Mouse (Mus musculus) gastrocnemius, adult 18-20 months (tissue): Measurements from ENCODE around the gene Insc. TPM values are rescaled to one million over a fixed set of nuclear protein-coding genes. Genes with fewer than 3 reads are reported as not detected.

ENCODE experiments used
- DNase-seq: peaks from one replicate; pipeline ENCODE4 v3.0.0; 2021; ENCODE audit warnings: low spot score
- total RNA-seq, 2 experiments: library from RNA; stranded (reverse); gene quantifications; 2 replicates each; pipeline ENCODE4 v1.2.3; 2021

The Insc gene
- total RNA-seq, 2 experiments from 2014 or later = 0.64 to 1.5 TPM

DNA sequence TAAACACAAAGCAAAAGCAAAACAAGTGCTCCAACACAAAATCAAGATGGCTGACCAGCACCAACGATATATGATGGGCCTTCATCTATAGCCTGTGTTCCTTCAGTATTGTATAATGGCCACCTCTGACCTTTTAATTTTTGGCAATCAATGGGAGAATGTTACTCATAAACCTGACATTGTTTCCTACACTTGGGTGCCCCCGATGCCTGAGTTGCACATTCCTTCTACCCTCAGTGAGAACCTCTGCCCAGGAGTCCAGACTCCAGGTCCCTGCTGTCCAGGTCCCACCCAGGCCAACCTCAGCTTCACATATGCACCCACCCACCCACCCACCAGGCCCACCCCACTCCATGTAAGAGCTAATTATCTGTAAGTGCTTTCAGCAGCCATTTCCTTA, 79.2 kb downstream of the Insc start:
- DNase-seq = no peak

DNA sequence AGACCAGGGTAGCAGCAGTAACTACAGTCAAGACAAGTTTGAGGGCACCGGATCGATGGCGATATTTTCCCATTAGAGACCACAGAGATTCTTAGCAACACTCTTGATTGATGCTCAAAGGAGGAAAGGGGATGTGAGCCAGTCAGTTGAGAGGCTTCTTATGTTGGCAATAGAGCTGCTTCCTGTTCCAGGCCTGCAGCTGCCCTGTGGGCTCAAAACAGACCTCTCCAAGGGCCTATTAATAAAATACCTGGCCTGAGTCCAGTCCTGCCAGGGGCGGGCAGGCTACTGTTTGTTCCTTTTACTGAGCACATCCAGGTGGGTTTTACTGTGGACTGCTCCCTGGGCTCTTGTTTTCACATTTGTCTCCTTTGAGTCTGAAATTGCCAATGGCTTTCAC, 83.9 kb downstream of the Insc start:
- peak; percentile 3 for DNase-seq

DNA sequence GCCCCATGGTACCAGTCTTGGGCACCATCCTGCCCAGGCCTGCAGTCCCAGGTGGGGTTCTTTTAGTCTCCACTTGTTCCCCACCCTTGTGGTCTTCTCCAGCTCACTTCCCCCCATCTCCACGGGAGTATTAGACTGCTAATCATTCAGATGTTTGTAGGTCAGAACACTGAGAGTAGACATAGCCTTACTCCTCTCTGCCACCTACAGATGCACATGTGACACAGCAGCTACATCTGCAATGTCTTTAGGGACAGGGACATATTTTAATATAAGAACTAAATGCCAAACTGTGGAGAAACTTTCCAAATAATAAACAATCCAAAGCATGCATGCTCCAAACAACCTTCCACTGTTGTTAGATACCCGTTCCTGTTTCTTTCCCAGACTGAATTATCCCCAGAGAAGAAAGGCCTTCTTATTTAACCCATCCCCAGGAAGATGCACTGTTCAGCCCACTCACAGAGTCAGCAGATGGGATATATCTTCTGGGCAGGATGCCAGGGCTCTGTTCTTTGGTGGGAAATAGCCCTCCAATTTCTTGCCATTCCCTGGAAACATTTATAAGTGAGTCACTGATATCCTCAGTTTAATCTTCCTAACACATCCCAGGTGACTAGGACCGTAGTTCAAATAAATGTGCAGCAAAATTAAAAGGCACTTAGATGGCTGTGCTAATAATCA, 88.9 kb downstream of the Insc start:
- DNase-seq = no peak

DNA sequence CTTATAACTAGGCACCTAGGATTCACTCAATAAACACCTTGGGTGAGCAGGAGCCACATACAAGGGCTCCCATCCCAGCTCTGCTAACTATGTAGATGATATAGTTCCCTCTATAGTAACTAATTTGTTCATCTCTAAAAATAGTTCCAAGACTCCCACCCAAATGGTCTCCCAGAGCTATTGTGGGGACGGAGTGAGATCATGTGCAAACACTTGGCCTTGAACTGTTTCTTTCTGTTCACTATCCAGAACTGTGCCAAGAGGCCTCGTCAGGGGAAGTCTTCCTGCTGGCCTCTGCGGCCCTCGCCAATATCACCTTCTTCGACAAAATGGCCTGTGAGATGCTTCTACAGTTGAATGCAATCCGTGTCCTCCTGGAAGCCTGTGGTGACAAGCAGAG, 91.0 kb downstream of the Insc start:
- no peak for DNase-seq

DNA sequence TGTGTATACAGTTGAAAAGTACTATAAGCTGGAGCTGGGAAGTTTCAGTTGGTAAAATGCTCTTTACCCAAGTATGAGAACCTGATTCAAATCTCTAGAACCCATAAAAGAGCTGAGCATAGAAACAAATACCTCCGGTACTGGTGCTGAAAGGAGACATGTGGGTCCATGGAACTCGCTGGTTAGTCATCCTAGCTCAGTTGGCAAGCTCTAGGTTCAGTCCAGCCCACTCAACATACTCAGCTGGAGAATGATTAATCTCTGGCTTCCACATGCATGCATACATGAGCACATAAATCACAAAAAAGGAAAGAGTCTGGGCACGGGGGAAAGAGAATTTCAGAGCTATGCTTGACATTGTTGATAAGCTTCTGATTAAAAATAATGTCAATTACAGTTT, 93.8 kb downstream of the Insc start:
- no peak for DNase-seq

DNA sequence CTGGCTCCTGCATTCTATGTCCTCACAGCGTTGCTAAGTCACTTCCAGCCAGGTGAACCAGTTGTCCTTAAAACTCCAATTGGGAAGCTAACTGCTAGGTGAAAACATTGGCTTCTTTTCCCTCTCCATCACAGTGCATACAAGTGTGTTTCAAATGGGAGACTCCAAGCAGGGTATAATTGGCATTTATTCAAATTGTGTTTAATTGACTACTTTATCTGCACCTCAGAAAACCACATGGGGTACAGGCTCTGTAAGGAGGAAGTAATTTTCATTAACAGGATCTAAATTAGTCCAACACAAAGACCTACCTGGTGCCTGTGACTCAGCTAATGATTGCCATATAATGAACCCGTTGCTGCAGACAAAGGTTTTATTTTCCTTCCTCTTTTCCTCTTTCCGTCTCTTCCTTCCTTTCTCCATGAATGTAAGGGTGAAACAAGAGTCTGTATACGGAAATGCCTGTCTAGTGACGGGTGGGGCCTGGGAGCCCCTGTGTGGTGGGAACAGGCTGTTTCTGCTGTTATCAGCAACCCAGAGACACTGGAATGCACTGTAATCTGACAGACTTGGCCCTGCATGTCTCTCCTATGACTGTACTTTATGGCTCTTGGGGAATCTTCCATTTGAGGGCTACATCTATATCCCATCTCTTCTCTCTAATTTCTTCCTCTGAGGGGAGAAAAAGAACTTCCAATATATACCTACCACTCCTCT, 96.7 kb downstream of the Insc start:
- DNase-seq = no peak

DNA sequence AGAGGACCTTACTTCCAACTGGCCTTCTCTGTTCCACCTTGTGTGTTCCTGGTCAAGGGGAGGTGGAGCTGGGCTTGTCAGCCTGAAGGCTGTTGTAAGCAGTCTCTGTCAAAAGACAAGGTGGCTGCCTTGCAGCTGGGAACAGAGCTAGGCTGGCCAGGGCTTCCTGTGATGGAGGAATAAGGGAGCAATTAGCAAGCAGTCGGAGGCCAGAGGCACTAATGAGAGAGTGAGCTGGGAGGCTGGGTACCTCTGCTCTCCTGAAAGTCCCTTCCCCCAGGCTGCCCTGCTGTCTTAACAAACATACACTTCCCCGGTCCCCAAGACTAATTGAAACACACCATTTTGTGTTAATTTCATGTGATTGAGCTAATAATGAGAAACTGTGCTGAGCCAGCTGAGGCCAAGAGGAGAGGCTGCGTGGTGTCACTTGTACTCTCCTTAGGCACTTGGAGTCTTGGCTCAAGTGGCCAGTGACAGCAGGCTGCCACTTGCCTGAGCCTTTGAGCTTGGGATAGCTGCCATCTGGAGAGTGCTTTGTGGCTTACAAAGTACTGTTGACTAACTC, 99.2 kb downstream of the Insc start:
- DNase-seq = peak; percentile 17

DNA sequence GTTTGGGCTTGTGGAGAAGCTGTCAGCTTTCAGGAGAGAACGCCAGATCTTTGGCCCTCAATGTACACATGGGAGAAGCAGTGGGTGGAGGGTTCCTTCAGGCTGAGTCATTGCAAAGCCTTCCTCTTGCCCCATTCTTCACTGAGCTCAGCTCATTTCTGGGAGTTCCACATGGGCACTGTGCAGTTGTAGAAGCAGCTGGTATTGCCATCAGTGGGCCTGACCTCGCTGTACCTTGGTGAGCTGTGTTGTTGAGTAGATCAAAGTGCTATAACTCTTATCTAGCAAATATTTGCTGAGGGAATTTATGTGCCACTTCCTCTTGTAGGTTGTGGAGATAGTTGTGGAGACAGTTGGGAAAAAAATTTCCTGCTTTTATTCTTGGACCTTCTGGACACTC, 103.7 kb downstream of the Insc start:
- no peak for DNase-seq

DNA sequence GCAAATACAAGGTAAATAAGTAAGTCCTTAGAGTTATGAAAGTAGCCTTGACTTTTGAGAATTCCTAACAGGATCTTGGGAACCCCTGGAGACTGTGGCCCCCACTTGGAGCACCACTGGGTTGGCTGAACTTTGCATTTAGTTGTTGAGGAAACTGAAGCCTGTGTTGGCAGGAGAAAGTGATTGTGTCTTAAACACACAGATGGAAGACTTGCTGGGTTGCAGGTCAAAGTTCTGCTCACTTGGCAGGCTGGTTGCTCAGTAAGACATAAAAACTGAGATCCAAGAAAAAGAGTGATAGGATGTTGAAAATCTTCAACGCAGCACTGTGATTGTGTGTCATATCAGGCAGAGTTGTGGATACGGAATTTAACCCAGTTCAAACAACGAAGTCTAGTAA, 108.9 kb downstream of the Insc start:
- DNase-seq = no peak

DNA sequence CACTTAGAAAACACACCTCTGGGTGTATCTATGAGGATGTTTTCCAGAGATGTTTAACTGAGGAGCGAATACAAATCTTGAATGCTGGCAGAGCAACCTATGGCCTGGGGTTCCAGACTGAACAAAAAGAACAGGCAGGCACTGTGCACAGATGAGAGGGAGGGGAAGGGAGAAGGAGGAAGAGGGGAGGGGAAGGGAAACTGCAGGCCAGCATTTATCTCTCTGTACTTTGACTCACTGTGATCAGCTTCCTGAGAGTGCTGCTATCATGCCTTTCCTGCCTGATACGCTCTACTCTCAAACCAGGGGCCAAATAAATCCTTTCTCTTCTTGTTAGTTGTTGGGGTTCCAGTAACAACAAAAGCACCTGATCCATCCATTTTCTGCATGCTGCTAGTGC, 110.7 kb downstream of the Insc start:
- no peak for DNase-seq

DNA sequence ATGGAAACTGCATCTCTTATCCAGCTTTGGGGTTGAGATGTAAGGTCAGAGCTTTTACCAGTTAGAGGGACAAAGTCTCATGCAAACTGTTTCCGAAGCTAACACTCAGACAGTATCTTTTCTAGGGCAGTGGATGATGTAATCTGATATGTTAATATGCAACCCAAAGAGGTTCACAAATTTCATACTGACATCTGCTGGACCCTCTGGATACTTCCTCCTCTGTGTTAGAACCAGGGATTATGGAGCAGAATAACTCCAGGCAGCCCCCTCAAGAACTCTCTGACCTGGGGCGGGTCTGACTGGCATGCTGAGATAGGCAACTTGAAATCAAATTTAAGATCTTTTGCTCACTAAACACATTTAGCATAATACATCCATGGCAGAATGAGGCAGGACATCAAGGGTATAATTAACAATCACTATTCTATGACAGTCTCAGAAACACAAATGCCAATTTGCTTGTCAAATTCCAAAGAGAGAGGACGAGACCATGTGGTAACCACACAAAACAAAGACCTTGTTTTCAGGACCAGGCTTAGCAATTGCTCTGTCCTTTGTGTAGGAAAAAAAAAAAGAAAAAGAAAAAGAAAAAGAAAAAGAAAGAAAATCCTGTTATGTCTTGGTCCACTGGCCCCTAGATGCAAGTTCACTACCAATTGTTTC, 117.5 kb downstream of the Insc start:
- DNase-seq = no peak

DNA sequence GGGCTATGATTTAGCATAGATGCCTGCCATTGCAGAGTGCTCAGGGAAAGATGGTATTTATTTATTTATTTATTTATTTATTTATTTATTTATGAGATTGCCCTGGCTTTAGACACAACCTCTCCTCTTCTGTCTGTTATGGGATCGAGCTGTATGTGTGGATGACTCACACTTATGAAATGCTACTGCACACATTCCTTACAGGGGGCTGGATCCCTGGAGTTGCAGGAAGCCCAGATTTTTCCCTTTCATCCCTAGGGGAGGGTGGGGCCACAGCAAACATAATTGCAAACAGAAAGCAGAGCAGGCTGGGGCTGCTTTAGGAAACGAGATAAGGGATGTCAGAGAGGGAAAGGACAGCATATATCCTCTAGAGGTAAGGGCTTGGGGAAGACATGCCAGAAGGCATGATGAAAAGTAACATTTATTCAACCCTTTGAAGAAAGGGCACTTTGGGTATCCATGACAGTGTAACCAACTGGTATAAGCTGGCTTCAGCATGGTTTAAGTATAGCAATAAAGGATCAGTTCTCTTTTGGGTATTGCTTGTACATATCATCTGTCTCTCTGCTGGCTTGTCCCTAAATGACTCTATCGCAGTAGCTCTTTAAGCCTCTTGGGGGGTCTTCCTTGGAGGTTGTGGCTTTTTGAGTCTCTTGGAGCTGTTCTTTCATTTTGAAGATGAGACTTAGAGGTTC, 130.0 kb downstream of the Insc start:
- peak; percentile 22 for DNase-seq

DNA sequence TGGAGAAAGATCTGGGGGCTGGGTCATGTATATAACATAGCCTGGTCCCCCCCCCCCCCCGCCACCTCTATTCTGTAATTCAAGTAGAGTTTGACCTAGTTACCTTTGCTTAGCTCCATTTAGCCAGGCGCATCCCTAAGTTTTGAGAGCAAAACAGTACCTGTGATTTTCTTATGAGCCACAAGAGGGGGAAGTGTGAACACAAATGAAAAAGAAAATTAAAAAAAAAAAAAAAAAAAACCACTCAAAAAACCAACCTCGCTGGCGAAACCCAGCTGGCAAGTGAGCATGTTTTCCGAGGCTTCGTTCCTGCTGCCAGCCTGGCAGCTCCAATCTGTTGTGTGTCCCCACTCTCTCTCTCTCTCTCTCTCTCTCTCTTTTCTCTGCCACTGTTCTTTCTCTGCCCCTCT, 130.5 kb downstream of the Insc start:
- peak; percentile 30 for DNase-seq

DNA sequence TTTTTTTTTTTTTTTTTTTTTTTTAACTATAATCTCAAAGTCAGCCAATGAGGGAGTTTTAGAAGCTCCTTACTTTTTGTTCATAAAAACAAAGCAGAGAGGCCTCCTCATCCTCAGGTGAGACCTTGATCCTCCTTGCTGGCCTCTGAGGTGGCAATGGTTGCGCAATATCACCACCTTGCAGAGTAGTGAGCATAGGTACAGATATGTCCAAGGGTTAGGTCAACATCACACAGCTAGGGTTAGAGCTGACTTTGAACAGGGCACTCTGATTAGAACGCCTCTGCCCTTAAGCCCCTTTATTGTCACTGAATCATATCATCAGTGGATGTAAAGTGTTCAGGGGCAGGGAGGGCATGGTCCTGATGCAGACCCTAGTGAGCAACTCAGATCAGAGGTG, 131.1 kb downstream of the Insc start:
- DNase-seq = no peak

DNA sequence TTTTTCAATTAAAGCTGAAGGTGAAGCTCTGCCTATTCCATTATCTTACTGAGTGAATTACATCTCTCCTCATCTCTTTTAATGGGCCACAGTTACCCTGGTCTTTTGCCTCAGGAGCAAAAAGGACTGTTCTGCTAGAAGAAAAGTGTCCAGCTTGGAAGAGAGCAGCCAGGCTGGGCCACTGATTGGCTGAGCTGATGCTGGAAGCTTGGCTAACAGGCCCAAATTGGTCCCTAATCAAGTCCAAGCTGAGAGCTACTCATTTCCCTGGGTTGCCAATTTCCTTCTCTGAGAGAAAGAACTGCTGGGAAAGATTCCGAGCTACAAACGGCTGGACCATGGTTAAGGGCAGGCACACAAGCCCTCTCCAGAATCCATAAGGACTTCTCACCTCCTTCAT, 140.1 kb downstream of the Insc start:
- no peak for DNase-seq

DNA sequence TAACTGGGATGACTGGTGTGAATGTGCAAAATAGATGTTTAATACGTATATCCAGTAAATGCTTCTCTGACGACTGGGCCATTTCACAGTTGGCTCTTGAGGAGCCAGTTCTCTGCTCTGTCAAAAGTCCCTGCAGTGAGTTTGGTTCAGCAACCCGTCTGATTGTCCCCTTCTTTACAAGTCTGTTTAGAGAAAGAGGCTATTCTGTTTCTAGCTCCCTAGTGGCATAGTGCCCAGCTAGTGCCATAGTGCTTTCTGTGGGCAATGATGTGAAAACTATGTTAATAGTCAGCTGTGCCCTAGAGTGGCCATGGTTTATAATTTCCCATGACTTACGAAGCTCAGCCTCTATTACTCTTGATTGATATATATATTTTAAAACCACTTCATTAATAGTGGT, 143.4 kb downstream of the Insc start:
- DNase-seq = no peak

DNA sequence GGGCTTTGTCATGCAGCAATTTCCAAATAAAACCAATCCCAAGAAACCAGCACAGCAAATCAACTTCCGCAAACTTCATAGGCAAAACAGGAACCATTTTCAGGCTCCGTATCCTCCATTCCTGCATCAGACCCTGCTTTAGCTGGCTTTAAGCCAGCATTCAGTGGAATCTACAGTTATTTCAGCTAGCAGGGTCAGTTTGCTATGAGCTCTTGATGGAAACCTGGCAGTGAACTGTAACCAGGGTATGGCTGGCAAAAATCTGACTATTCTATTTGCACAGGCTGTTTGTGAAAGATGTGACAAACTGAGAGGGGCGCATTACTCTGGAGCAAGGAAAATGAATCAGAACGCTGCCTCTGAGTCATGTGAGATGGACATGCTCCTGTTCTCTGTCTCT, 146.7 kb downstream of the Insc start:
- no peak for DNase-seq

DNA sequence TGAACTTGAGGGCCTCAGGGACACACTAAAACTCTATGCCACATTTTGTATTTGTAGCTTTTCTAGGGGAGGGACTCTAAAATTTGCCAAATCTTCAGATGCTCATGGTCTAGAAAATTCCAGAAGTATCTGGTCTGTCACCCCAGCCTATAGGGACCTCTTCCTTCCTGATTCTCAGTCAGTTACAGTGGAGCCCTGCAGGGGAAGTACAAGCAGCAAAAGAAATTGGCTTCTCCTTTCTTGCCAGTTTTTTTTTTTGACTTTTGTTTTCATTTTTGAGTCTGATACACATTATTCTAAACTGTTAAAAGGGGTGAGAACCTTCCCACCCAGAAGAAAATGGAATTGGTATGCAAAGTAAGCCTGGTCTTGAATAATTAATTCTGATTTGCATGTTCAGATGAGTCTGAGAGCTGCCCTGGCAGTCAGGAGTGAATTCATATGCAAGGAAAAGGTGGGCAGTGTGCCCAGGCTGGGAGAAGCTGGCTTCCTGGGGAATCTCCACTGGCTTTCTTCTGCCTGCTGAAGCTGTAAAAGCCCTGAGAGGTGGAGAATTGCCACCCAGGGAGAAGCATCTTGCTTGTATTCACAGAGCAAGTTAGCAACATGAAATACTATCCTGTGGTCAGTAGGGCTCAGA, 149.2 kb downstream of the Insc start:
- DNase-seq = no peak

DNA sequence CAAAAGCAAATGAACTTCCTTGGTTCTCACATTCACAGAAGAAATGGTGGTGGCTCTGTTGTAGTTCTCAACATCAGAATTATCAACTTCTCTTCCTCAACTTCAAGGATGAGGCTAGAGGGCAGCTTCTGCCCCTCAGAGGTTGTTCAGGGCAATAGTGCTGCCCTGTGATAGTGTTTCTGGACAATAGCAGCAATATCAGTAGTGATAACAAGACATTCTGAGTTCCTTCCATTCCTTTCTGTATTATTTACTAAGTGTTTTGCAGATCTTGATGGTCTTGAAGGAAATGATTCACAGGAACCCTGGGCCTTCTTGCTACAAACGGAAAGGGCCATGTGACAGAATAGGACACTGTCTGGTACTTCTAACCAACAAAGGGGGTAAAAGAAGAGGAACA, 150.4 kb downstream of the Insc start:
- no peak for DNase-seq

DNA sequence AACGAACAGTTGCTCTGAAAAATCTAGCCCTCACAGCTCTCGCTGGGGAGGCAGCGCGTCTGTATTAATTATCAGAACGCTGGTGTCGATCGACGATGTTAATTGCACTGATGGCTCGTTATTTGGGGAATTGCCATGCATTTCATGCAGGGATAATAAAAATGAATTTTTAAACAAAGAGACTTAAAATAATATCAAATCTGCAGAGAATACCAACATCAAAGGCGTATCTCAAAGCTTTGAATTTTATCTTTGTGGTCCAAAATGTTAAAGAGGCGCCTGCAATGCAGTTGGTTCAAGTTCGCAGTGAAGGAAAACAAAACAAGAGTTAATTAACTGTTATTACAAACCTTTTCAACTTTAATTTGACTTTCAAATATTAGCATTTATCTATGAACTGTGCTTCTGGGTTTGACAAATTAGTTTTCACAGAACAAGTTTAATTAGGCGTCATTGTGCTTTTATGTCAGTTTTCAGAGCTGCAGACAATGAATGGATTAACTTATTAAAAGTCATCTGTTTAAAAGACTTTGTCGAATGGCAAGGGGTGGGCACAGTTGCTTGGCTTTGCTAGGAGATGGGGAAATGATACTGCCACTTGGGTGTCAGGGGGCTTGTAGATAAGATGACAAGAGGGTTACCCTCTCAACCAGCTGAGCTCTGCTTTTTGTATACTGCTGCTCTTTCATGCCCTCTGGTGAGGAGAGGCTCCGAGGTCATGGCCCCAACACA, 153.6 kb downstream of the Insc start:
- no peak for DNase-seq
